Mouse (Mus musculus): ENCODE results near the gene Depdc7. TPM values are rescaled to one million over a fixed set of nuclear protein-coding genes. Genes with fewer than 3 reads are reported as not detected.

Gene Depdc7
- 2.0 and 2.3 TPM in 2 replicates for polyA plus RNA-seq (2012; rRNA removed)

- peaks cover 2% of the 10 kb centered on the region; the same call in 1 of the 2 replicates for H3K4me1 ChIP-seq (ENCODE audit: control insufficient read depth, insufficient read depth, low read length)
- H3K27ac ChIP-seq (ENCODE audit: insufficient read depth, low read length): no peak within 1 kb of the TSS
Observed at GRCm38 (mm10) chr2:104742741-104743064, at the start of gene Depdc7. Gene Depdc7, minus strand, starts transcription at chr2:104742878.

GRCm38 (mm10) chr2:104774763-104775162 is 32.1 kb upstream of the Depdc7 start:
- Histone ChIP-seq H3K4me1 (ENCODE audit: control insufficient read depth, insufficient read depth, low read length) (no peaks in the 10 kb centered on the region), H3K27ac (ENCODE audit: insufficient read depth, low read length) (no peak overlapping the region), H3K4me3 (ENCODE audit: insufficient read depth, low read length) (no peak overlapping the region)
- TF ChIP-seq CTCF (IDR thresholded peaks at IDR 0.05; ENCODE audit: extremely low read depth, insufficient read depth, low read length) (0 out of 2 replicates have a peak, but pooled peaks have one; percentile 5), POLR2A (IDR thresholded peaks at IDR 0.05; ENCODE audit: extremely low read depth, insufficient read depth, low read length) (no peak)

More at GRCm38 (mm10) chr2:104742741-104743064, at the start of gene Depdc7:
- peak within 1 kb of the TSS; percentile 44 for H3K4me3 ChIP-seq (ENCODE audit: insufficient read depth, low read length)
- TF ChIP-seq CTCF (IDR thresholded peaks at IDR 0.05; ENCODE audit: extremely low read depth, insufficient read depth, low read length) (no peak), POLR2A (IDR thresholded peaks at IDR 0.05; ENCODE audit: extremely low read depth, insufficient read depth, low read length) (no peak)

- Histone ChIP-seq H3K4me3 (ENCODE audit: insufficient read depth, low read length) (no peak overlapping the region), H3K27ac (ENCODE audit: insufficient read depth, low read length) (no peak overlapping the region), H3K4me1 (ENCODE audit: control insufficient read depth, insufficient read depth, low read length) (no peaks in the 10 kb centered on the region)
- TF ChIP-seq POLR2A (IDR thresholded peaks at IDR 0.05; ENCODE audit: extremely low read depth, insufficient read depth, low read length): no peak
- TF ChIP-seq CTCF (IDR thresholded peaks at IDR 0.05; ENCODE audit: extremely low read depth, insufficient read depth, low read length): no peak
Observed at GRCm38 (mm10) chr2:104768697-104769096, 26.0 kb upstream of the Depdc7 start.

GRCm38 (mm10) chr2:104764018-104764417 is 21.3 kb upstream of the Depdc7 start:
- TF ChIP-seq CTCF (IDR thresholded peaks at IDR 0.05; ENCODE audit: extremely low read depth, insufficient read depth, low read length) (no peak), POLR2A (IDR thresholded peaks at IDR 0.05; ENCODE audit: extremely low read depth, insufficient read depth, low read length) (no peak)
- no peak overlapping the region for H3K27ac ChIP-seq (ENCODE audit: insufficient read depth, low read length)
- no peaks in the 10 kb centered on the region for H3K4me1 ChIP-seq (ENCODE audit: control insufficient read depth, insufficient read depth, low read length)
- H3K4me3 ChIP-seq (ENCODE audit: insufficient read depth, low read length): no peak overlapping the region

- no peak for TF ChIP-seq POLR2A (IDR thresholded peaks at IDR 0.05; ENCODE audit: extremely low read depth, insufficient read depth, low read length)
- TF ChIP-seq CTCF (IDR thresholded peaks at IDR 0.05; ENCODE audit: extremely low read depth, insufficient read depth, low read length): no peak
- no peak overlapping the region for H3K4me3 ChIP-seq (ENCODE audit: insufficient read depth, low read length)
Observed at GRCm38 (mm10) chr2:104763134-104763703, 20.5 kb upstream of the Depdc7 start.

GRCm38 (mm10) chr2:104750611-104751010 is 7.9 kb upstream of the Depdc7 start:
- TF ChIP-seq CTCF (IDR thresholded peaks at IDR 0.05; ENCODE audit: extremely low read depth, insufficient read depth, low read length) (peak; percentile 22; the same call in 1 of the 2 replicates), POLR2A (IDR thresholded peaks at IDR 0.05; ENCODE audit: extremely low read depth, insufficient read depth, low read length) (no peak)
- Histone ChIP-seq H3K4me3 (ENCODE audit: insufficient read depth, low read length) (no peak overlapping the region), H3K4me1 (ENCODE audit: control insufficient read depth, insufficient read depth, low read length) (no peaks in the 10 kb centered on the region), H3K27ac (ENCODE audit: insufficient read depth, low read length) (no peak overlapping the region)

More at GRCm38 (mm10) chr2:104763134-104763703, 20.5 kb upstream of the Depdc7 start:
- Histone ChIP-seq H3K27ac (ENCODE audit: insufficient read depth, low read length) (no peak overlapping the region), H3K4me1 (ENCODE audit: control insufficient read depth, insufficient read depth, low read length) (no peaks in the 10 kb centered on the region)

GRCm38 (mm10) chr2:104748652-104749183 is 6.0 kb upstream of the Depdc7 start:
- no peak overlapping the region for H3K27ac ChIP-seq (ENCODE audit: insufficient read depth, low read length)
- no peak for TF ChIP-seq CTCF (IDR thresholded peaks at IDR 0.05; ENCODE audit: extremely low read depth, insufficient read depth, low read length)
- no peak for TF ChIP-seq POLR2A (IDR thresholded peaks at IDR 0.05; ENCODE audit: extremely low read depth, insufficient read depth, low read length)
- H3K4me3 ChIP-seq (ENCODE audit: insufficient read depth, low read length): no peak overlapping the region
- H3K4me1 ChIP-seq (ENCODE audit: control insufficient read depth, insufficient read depth, low read length): no peaks in the 10 kb centered on the region

- Histone ChIP-seq H3K27ac (ENCODE audit: insufficient read depth, low read length) (no peak overlapping the region), H3K4me3 (ENCODE audit: insufficient read depth, low read length) (no peak overlapping the region), H3K4me1 (ENCODE audit: control insufficient read depth, insufficient read depth, low read length) (peaks cover 2% of the 10 kb centered on the region; the same call in 1 of the 2 replicates)
- TF ChIP-seq POLR2A (IDR thresholded peaks at IDR 0.05; ENCODE audit: extremely low read depth, insufficient read depth, low read length) (no peak), CTCF (IDR thresholded peaks at IDR 0.05; ENCODE audit: extremely low read depth, insufficient read depth, low read length) (no peak)
Observed at GRCm38 (mm10) chr2:104746251-104746650, 3.6 kb upstream of the Depdc7 start.

- H3K4me3 ChIP-seq (ENCODE audit: insufficient read depth, low read length): no peak overlapping the region
- peaks cover 2% of the 10 kb centered on the region; the same call in 1 of the 2 replicates for H3K4me1 ChIP-seq (ENCODE audit: control insufficient read depth, insufficient read depth, low read length)
- H3K27ac ChIP-seq (ENCODE audit: insufficient read depth, low read length): no peak overlapping the region
- TF ChIP-seq POLR2A (IDR thresholded peaks at IDR 0.05; ENCODE audit: extremely low read depth, insufficient read depth, low read length): no peak
- TF ChIP-seq CTCF (IDR thresholded peaks at IDR 0.05; ENCODE audit: extremely low read depth, insufficient read depth, low read length): no peak
Observed at GRCm38 (mm10) chr2:104743971-104744370, 1.3 kb upstream of the Depdc7 start.

- Histone ChIP-seq H3K4me1 (ENCODE audit: control insufficient read depth, insufficient read depth, low read length) (peaks cover 2% of the 10 kb centered on the region; the same call in 1 of the 2 replicates), H3K27ac (ENCODE audit: insufficient read depth, low read length) (no peak overlapping the region), H3K4me3 (ENCODE audit: insufficient read depth, low read length) (peak overlapping the region; percentile 44)
- TF ChIP-seq POLR2A (IDR thresholded peaks at IDR 0.05; ENCODE audit: extremely low read depth, insufficient read depth, low read length) (no peak), CTCF (IDR thresholded peaks at IDR 0.05; ENCODE audit: extremely low read depth, insufficient read depth, low read length) (no peak)
Observed at GRCm38 (mm10) chr2:104743160-104743559, 482 bp upstream of the Depdc7 start.

Data from cortical plate, adult 2 months (tissue).